Mouse (Mus musculus) kidney, adult 8-10 months (tissue): ENCODE results near the gene Ttc7b.

Experiments
- DNase-seq, 2 experiments: peaks; one replicate each; pipeline ENCODE4 v3.0.0; 2022

Gene Ttc7b

DNA sequence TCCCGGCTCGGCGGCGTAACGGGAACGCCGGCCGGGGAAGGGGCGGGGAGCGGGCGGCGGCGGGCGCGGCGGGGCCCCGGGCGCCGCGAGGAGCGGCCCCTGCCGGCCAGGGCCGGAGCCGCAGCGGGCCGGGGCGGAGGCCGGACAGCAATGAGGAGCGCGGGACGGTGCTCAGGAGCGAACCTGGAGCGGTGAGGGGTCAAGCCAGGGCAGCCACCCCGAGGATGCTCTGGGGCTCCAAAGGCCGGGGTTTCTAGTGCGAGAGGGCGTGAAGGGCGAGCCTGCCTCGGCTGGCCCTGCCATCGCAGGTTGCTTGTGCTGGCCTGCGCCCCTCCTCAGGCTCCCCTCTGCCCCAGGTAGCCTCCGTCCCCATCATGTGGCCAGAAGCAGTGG lies at the start of gene Ttc7b:
TSS of gene Ttc7b (minus strand) at position 33 of the 393 bp plus-strand sequence.
- peak; percentile 48 to 61 for DNase-seq

DNA sequence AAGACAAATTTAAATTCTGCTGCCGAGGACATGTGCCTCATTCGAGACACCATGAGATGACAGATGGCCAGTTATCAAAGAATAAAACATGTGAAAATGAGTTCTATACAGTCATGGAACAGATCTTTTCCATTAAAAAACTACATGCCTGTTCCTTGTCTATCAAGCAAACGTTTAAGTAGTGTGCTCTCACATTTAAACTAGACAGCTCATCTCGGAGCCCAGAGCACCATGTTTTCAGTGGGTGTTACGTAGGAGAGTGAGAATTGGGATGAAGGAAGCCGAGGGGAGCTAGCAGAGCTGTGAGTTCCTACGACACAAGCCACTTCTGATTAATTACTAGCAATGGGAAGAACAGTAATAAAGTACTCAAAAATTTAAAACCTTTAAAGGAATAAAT lies 48.2 kb upstream of the Ttc7b start:
- no peak for DNase-seq

GRCm38 (mm10) chr12:100568105-100568504 lies 47.5 kb upstream of the Ttc7b start:
- no peak for DNase-seq

DNA sequence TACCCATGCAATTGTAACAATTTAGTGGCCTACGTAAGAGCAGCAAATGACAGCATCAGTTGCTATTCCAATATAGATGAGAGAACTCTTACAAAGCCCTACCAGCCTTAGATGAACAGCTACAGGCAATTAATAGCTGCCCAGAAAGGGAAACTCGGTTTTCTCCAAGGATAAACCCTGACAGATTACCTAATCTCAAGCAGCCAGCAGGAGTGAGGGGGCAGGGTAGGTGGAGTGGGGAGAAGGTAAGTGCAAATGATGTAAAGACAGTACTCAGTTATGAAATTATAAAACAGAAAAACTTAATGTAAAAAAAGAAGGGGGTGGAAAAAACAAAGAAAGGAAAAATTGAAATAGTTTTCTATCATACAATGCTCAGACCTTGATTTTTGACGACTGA lies 47.0 kb upstream of the Ttc7b start:
- no peak for DNase-seq

GRCm38 (mm10) chr12:100553675-100554074 lies 33.0 kb upstream of the Ttc7b start:
- no peak for DNase-seq

DNA sequence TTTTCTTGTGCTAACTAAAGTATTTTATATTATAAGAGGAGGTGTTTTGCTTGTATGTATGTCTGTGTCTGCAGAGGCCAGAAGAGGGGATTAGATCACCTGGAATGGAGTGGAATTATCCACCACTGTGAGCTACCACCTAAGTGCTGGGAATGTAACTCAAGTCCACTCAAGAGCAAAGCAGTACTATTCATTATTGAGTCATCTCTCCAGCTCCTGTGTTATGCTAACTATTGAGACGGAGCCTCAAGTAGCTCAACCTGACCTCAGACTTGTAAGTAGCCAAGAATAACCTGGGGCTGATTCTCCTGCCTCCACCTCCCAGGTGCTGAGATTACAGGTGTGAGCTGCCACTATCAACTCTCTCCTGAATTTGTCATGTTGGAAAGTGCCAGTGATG lies 31.3 kb upstream of the Ttc7b start:
- DNase-seq, result no peak

DNA sequence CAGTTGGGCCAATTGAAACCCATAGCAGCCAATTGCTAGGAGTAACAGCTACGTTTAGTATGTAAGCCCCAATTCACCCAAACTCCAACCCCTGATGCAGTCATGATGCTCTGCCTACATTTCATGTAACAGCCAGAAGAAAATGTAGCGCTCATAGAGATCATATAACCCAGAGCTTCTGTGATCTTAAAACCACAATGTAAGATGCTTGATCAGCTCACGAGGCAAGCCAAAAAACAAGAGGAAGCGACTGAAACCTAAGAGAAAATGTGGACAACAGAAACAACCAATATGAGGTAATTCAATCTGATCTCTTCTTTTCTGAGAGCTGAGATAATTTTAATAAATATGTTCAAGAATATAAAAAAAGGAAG lies 23.6 kb upstream of the Ttc7b start:
- DNase-seq, result no peak

- DNase-seq, result no peak
These were observed 23.0 kb upstream of the Ttc7b start for GRCm38 (mm10) chr12:100543437-100544193.

- no peak for DNase-seq
These were observed 21.9 kb upstream of the Ttc7b start for GRCm38 (mm10) chr12:100542494-100542893.

GRCm38 (mm10) chr12:100542076-100542475 lies 21.4 kb upstream of the Ttc7b start:
- no peak for DNase-seq

GRCm38 (mm10) chr12:100539158-100539714 lies 18.6 kb upstream of the Ttc7b start:
- no peak for DNase-seq

- peak in 1 of 2 experiments; percentile 49 for DNase-seq
These were observed 18.0 kb upstream of the Ttc7b start for GRCm38 (mm10) chr12:100538445-100539157.

DNA sequence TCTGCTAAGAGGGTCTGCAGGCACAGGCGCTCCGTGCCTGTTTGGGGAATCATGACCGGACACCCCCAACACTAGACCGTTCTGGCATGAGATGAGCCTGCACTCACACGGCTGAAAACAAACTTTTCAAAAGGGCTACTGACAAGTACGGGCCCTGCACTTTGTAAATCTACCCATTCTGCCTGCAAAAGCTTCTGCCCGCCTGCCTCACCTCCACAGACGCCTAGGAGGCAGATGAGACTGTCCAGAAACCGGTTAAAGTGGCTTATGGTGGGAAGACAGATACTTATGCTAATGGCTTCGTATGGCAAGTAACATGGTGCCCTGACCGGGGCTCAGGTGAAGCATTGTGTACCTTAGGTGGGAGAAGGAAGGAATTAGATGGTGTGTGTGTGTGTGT lies 16.5 kb upstream of the Ttc7b start:
- DNase-seq, result no peak

DNA sequence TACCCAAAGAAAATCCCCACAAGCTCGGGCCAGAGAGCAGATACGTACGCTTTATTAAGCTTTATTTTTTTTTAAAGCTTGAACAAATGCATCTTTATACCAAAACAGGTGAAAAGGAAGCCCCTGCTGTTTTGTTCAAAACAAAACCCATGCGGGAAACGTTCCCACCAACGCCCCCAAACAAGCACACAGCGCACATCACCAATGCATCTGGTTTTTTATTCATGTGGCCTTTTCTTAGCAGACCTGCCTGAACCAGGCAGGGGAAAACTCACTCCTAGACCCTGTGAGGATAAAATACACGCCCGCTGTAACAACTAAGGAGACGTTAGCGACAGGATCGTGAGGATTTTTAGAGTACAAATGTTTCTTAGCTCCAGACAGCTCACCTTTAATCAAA lies 14.4 kb upstream of the Ttc7b start:
- no peak for DNase-seq

GRCm38 (mm10) chr12:100534028-100534427 lies 13.4 kb upstream of the Ttc7b start:
- no peak for DNase-seq

DNA sequence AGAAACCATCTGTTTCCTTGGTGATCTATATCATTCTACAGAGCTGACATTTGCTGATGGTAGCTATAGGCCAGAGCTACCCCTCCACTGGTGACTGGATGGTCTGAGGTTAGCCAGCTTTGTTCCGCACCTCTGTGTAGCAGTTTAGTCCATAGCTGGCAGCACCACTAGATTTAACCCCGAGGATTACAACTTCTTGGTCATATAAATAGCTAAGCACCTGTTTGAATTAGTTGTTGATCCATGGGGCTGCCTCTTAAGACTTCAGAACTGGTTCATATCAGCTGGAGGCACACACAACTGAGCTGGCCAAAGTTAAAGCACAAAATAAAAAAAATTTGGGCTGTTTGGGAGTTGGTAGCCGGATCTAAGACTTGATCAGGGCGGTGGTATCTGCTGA lies 12.6 kb upstream of the Ttc7b start:
- DNase-seq, result no peak

GRCm38 (mm10) chr12:100531740-100532139 lies 11.1 kb upstream of the Ttc7b start:
- DNase-seq, result no peak

GRCm38 (mm10) chr12:100530871-100531270 lies 10.2 kb upstream of the Ttc7b start:
- DNase-seq, result no peak

DNA sequence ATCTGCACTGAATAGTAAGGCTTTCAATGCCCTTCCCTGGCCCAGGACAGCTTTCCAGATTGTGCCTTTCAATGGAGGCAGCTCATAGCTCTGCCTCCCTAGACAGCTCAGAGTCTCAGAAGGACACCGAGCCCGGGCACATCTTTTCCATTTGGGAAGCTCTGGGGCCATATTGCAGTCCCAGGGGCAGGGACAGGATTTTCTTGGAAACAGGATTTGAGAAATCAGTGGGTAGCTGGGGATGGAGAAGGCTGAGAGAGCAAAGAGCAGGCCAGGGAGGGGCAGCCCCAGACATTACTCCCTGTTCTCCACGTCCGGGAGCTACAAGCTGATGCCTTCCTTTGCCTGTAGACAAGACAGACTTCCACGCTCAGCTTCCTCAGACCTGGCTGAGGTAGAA lies 9.0 kb upstream of the Ttc7b start:
- DNase-seq, result no peak

DNA sequence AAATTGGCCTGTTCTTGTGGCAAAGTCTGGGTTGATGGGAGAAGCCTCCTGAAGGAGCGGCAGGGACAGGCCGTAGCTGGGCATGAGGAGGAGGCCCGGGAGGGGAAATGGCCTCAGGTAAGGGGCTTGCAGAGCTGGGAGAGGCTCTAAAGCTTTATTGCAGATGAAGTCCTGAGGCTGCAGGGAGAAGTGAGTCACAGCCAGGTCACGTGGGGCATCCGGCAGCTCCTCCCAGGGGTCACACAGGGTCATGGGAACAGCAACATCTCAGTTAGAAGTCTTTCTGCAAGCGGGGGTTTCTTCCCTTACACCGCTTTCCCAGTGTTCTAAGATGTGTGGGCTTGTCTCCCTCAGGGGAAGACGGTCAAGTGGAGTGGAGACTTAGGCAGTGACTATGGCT lies 8.5 kb upstream of the Ttc7b start:
- peak in 1 of 2 experiments; percentile 43 for DNase-seq

- no peak for DNase-seq
These were observed 7.6 kb upstream of the Ttc7b start for GRCm38 (mm10) chr12:100528246-100528645.

GRCm38 (mm10) chr12:100527753-100528152 lies 7.1 kb upstream of the Ttc7b start:
- DNase-seq, result peak; percentile 75 to 78

- no peak for DNase-seq
These were observed 6.6 kb upstream of the Ttc7b start for GRCm38 (mm10) chr12:100527241-100527640.

- no peak for DNase-seq
These were observed 5.3 kb upstream of the Ttc7b start for GRCm38 (mm10) chr12:100525939-100526338.
